Mouse (Mus musculus) urinary bladder, postnatal 0 days (tissue): ENCODE data around the gene 5430402E10Rik. TPM values are rescaled to one million over a fixed set of nuclear protein-coding genes. Genes with fewer than 3 reads are reported as not detected.

Experiments used
- polyA plus RNA-seq: library from polyadenylated mRNA; unstranded; fragments of >200 nt; fragmentation: Nextera tagmentation; extraction: Ambion mirVana; gene quantifications from 2 replicates; pipeline ENCODE4 v1.2.1, GENCODE M21; 2015

5430402E10Rik gene
- not detected in 2 replicates for polyA plus RNA-seq

GRCm38 (mm10) chrX:77924962-77925361 lies at the start of gene 5430402E10Rik:
TSS of gene 5430402E10Rik (minus strand) at chrX:77925062.

Other genes starting within 250 kb of the 5430402E10Rik start
- 7.5 and 8.2 TPM in 2 replicates for gene Prkx, start 128.8 kb downstream of the 5430402E10Rik start, polyA plus RNA-seq
- not detected in 2 replicates for gene Pbsn, start 71.4 kb downstream of the 5430402E10Rik start, polyA plus RNA-seq
- gene Gm14744, start 60.3 kb downstream of the 5430402E10Rik start, polyA plus RNA-seq: not detected in 2 replicates
- gene Obp1a, start 166.3 kb upstream of the 5430402E10Rik start, polyA plus RNA-seq: not detected in 2 replicates
- not detected in 2 replicates for gene Gm5938, start 200.4 kb upstream of the 5430402E10Rik start, polyA plus RNA-seq